Mouse (Mus musculus) gastrocnemius, adult 2 months (tissue): ENCODE data around the gene Casq2. TPM values are rescaled to one million over a fixed set of nuclear protein-coding genes. Genes with fewer than 3 reads are reported as not detected.

ENCODE experiments used
- DNase-seq: peaks from one replicate; pipeline ENCODE4 v3.0.0; 2022
- H3K27ac ChIP-seq: fragments of 200-600 bp; 2 replicates; pipeline ENCODE4 v1.8.1; 2022; ENCODE audit warnings: mild to moderate bottlenecking
- H3K4me3 ChIP-seq: fragments of 200-600 bp; 2 replicates; pipeline ENCODE4 v1.8.1; 2022; ENCODE audit warnings: mild to moderate bottlenecking, moderate library complexity
- CTCF ChIP-seq: fragments of 200-600 bp; IDR thresholded peaks from 2 replicates; pipeline ENCODE4 v1.8.1; 2022; ENCODE audit warnings: antibody characterized with exemption, mild to moderate bottlenecking, moderate library complexity
- intact Hi-C: fragments of 180-260 bp; cut with DNase I; formaldehyde crosslinking; loops from one replicate; pipeline ENCODE4 v1.15.1; 2025
- total RNA-seq, 2 experiments: library from RNA; stranded (reverse); gene quantifications; 2 replicates each; pipeline ENCODE4 v1.2.3; 2021

Gene Casq2
- total RNA-seq, 2 experiments from 2014 or later = 21.9 to 106 TPM

DNA sequence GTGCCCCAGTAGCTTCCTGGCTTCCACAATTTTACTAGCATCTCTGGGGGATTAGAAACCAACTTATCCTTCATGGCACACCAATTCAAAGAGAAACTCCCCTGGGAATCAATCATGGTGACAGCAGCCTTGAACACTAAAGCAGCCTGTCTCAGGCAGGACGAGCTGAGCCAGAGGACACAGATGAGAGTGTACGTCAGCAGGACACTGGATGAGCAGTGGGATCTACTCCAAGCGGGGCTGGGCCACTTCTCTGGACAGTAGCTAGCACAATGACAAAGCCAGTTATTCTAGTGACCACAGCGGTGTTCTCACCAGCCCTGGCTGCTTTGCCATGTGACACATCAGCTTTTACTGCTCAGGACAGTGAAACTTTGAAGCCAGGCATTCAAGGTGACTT lies 95.0 kb downstream of the Casq2 start:
- no peak for TF ChIP-seq CTCF
- no peak for DNase-seq
- intact Hi-C loops = no loop called here
- Histone ChIP-seq H3K27ac (no peak overlapping the region), H3K4me3 (no peak overlapping the region)

DNA sequence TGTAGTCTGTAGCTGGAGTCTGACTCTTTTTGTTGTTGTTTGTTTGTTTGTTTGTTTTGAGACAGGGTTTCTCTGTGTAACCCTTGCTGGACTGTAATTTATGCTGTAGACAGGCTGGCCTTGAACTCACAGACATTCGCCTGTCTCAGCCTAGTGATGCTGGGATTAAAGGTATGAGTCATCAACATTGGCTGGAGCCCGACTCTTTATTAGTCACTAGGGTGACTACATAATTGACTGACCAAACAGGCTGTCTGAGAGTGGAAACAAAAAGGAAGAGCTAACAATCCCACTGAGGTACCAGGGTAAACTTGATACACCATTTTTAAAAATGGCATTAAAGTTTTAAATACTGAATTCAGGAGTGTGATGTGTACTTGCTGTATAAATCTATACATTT lies 96.4 kb downstream of the Casq2 start:
- intact Hi-C loops = no loop called here
- TF ChIP-seq CTCF = no peak
- Histone ChIP-seq H3K27ac (no peak overlapping the region), H3K4me3 (no peak overlapping the region)
- DNase-seq = no peak

DNA sequence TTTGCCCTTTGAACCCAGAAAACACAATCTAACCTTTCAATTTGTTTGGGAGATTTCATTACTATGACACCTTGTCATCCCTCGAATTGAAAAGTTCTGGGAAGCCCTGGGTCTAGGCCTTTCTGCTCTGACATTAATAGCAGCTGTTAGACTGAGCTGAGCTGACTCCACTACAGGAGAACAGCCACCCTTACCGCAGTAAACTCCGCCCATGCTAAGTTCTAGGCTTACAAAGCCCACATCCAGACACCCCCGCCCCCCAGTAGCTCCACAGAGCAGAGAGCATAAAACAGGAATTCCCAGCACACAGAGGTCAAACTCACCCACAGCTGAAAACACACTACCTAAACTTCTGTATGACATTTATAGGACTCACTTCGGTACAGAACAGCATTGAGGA lies 98.5 kb downstream of the Casq2 start:
- intact Hi-C loops = no loop called here
- TF ChIP-seq CTCF = no peak
- Histone ChIP-seq H3K27ac (no peak overlapping the region), H3K4me3 (no peak overlapping the region)
- DNase-seq = no peak

DNA sequence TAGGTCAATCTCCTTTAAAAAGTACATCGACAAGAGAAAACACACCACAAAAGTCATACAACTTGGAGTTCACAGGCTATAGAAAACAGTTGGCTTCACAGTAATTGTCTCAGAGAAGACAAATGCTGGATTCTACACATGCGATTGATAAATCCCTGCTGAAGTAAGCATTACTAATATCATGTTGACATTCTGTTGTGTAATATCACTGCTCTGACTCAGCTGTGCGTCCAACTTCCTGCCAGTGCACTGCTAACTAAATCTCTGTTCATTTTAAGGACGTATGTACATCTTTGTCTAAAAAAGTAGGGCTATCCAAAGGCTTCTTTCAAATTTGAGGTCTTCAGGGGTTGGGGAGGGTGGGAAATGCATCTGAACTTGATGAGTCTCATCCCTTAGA lies 101.2 kb downstream of the Casq2 start:
- intact Hi-C loops = no loop called here
- Histone ChIP-seq H3K27ac (no peak overlapping the region), H3K4me3 (no peak overlapping the region)
- TF ChIP-seq CTCF = no peak
- DNase-seq = no peak

DNA sequence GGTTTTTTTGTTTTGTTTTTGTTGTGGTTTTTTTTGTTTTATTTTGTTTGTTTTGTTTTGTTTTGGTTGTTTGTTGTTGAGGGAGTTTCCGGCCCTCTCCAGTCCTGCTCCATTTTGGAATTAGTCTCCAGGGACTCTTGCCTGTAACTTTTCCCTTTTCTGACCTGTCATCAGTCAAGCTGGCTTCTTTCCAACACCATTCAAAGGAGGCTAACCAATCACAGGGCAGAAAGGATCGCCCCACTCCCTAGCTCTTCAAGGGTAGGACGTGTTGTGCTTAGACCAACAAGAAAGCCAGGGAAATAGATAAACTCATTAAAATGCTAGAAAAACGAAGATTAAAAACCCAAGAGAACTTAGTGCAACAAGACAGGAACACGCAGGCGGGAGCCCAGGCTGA lies 102.8 kb downstream of the Casq2 start:
- no peak for DNase-seq
- Histone ChIP-seq H3K4me3 (no peak overlapping the region), H3K27ac (no peak overlapping the region)
- intact Hi-C loops = no loop called here
- no peak for TF ChIP-seq CTCF

DNA sequence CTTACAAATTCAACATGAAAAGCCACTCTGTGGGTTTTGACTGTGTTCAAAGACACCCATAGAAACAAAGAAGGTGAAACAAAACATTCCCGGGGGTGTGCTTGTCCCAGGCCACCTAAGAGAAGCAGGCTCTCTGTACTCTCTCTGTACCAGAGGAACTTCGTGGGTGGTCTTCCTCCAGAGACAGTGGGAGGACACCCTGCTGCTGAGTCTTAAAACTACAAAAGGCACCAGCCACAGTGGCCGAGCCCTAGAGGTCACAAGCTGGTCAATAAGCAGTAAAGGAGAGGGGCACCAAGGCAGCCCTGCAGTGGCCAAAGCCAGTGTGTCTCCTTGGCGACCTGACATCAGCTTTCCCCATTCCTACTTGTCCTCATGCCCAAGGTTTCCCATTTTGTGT lies 103.8 kb downstream of the Casq2 start:
- intact Hi-C loops = no loop called here
- H3K4me3 ChIP-seq = no peak overlapping the region
- TF ChIP-seq CTCF = no peak
- H3K27ac ChIP-seq = no peak overlapping the region
- DNase-seq = no peak

DNA sequence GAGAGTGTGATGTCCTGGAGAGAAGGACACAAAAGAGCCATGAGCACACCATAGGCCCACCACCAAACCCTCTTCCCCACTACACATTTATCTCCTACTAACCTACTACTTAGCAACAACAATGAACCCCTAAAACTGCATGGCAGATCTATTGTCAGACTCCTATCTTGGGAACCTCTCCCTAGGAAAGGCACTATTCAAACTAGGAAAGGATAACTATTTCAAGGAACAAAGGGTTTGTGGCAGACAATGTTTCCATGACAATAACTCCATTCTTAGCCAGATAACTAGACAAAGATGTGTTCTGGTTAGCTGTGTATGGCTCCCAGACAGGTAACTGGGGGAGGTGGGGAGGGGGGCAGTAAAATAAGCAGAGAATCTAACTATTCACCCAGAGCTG lies 104.4 kb downstream of the Casq2 start:
- Histone ChIP-seq H3K4me3 (no peak overlapping the region), H3K27ac (no peak overlapping the region)
- no peak for DNase-seq
- intact Hi-C loops = no loop called here
- no peak for TF ChIP-seq CTCF

DNA sequence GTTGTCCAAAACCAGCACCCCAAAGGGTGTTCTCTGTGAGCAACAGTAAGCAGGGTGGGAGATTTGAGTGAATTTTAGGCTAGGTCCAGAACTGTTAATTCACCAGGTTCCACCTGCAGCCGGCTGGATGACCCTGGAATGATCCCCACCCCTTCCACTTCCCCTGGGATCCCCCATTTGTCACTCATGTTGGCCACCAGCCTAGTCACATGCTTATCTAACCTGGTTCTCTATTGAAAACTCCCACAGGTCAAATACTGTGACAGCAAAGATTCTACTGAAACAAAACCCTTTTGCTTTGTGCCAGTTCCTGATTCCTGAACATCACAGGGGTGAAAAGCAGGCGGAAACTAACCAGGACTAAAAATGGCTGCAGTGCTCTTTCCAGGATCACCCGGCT lies 105.4 kb downstream of the Casq2 start:
- Histone ChIP-seq H3K27ac (no peak overlapping the region), H3K4me3 (no peak overlapping the region)
- intact Hi-C loops = no loop called here
- DNase-seq = no peak
- no peak for TF ChIP-seq CTCF

DNA sequence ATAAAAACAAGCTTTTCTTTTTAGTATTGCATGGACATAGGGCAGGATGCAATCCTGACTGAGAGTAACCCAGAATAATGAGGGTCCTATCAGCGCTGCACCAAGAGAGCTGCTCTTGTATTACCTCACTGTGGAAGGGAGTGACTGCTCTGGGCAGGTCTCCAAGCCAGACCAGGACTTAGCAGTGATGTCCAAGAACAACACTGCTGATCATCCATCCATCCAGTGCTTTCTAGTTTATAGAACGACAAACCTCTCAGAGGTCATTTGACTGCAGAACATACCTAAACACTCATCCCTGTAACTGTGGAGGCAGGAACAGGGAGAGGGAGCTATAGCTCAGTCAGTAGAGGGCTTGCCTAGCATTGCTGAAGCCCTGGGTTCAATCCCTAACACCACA lies 106.4 kb downstream of the Casq2 start:
- intact Hi-C loops = no loop called here
- peak; percentile 59 for DNase-seq
- no peak for TF ChIP-seq CTCF
- Histone ChIP-seq H3K27ac (no peak overlapping the region), H3K4me3 (no peak overlapping the region)

DNA sequence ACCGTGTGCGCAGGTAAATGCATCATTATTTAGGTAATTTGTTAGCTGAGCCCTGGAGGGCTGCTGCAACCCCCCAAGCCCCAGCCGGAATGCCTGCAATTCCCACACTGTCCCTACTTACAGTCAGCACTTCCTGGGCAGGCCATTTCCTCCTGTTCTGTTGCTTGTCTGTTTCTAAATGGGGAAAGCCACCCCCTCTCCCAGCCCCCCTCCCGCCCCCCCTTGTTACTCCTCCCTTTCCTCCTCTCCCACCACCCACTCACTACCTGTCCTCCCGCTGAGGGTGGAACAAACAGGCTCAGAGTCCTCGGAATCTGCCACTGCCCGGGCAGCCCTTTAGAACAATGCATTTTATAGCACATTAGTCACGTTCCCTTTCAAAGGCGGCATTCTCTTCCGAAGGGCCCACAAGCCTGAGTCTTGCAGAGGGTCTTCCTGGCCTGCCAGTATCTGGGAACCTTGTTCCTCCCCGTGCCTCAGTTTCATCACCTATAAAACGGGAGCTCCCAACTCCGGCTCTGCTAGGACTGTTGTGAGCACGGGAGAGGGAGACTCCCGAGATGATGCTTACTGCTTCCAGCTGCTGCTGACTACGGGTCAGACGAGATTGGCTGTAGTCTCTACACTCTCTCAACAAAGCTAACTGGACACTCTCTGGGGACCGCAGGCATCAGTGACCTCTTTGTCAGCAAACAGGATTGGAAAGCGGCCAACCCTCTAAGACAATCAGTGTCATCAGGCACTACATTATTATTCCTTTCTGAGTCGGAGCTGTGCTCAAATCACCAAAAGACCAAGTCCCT lies 107.5 kb downstream of the Casq2 start:
- intact Hi-C loops = no loop called here
- peak overlapping the region; percentile 56 for H3K27ac ChIP-seq
- peak; percentile 34 for DNase-seq
- TF ChIP-seq CTCF = no peak
- peak overlapping the region; percentile 43 for H3K4me3 ChIP-seq

DNA sequence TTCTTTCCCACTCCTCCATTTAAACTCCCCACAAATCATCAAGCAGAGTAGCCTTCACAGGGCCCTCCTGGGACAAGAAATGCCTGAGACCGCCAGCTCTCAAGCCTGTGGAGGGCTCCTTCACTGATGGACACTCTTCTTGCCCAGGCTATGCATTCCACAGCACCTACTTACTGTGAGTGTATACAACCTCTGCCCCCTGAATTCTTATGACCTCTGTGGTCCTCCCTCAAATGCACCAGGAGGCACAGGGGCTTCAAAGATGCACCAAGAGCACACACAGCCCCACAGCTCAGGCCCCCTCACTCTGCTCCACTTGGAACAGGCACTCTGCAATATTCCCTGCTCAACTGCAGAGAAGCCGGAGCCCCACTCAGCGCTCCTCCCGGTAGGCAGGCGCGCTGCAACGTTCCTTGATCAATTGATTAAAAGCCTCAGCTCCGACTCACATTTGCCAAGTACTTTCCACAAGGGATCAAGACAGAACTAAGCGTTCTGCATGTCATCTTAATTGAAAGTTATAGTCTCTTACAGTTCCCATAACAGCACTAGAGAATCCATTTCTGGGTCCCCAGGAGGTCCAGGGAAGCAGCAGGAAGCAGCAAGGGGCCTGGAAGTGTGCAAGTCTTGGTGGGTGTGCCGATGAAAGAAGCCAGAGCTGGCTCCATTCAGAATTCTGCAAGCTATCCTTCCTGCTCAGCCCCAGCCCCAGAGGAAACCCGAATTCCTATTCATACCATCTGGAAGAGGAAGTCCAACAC lies 108.3 kb downstream of the Casq2 start:
- peak overlapping the region; percentile 56 for H3K27ac ChIP-seq

DNA sequence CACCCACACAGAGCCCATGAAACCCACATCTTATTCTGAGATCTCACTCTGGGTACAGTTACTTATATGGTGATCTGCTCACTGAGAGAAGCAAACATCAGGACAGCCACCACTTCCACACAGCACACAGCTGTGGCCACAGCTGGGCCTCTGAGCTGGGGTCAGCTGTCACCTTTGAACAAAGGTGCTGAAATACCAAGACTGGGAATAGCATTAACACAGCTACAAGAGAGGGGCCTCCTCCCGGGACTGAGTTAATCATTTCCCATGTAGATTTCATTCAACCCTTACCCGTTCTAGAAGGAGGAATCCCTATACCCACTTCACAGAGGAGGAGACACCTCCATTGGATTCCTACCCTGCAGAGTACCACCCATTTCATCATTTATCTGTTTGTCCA lies 109.5 kb downstream of the Casq2 start:
- intact Hi-C loops = no loop called here
- Histone ChIP-seq H3K4me3 (no peak overlapping the region), H3K27ac (no peak overlapping the region)
- TF ChIP-seq CTCF = no peak
- DNase-seq = no peak

More for the DNA sequence above, 108.3 kb downstream of the Casq2 start:
- TF ChIP-seq CTCF = no peak
- intact Hi-C loops = no loop called here
- DNase-seq = peak; percentile 35
- peak overlapping the region; percentile 43; the same call in 1 of the 2 replicates for H3K4me3 ChIP-seq

Other genes with a start within 250 kb of the Casq2 start
- gene Mab21l3, start 237.5 kb upstream of the Casq2 start, total RNA-seq = not detected
- gene Slc22a15, start 162.0 kb upstream of the Casq2 start, total RNA-seq = under 1 TPM; 0.41 to 0.98 TPM
- not detected for gene Nhlh2, start 76.3 kb upstream of the Casq2 start, total RNA-seq
- gene Vangl1, start 118.3 kb downstream of the Casq2 start, total RNA-seq = 1 to 10 TPM; 1.6 to 4.1 TPM